In genomic region chr12:106464701-106465100, GRCm38 (mm10) we compare ENCODE assay signal across 27 mouse cellular contexts.
DNase-seq lines count a peak whose midpoint lies in the region; ATAC-seq and TF ChIP-seq lines count a peak whose summit lies in the region.
"Had no signal": no experiment of that assay in that cellular context is flagged by ENCODE, and none has a peak within 500 bp of the region (broad histone marks: within the 10 kb centered on the region; RNA-seq: fewer than 3 reads in every experiment).

No protein-coding gene starts in this region.

- H3K4me1 ChIP-seq in forebrain, embryonic 10.5 days = peaks cover 53% of the 10 kb centered on the region
- H3K4me1 ChIP-seq in forebrain, embryonic 13.5 days = peaks cover 37% of the 10 kb centered on the region
- peaks cover 18% of the 10 kb centered on the region for H3K4me1 ChIP-seq in forebrain, embryonic 15.5 days
- H3K4me1 ChIP-seq in forebrain, embryonic 11.5 days (replicated peaks; ENCODE audit: control insufficient read depth, insufficient read depth, low read length) = peaks cover 7% of the 10 kb centered on the region; the same call in 1 of the 2 replicates
- peaks cover 50% of the 10 kb centered on the region for H3K4me1 ChIP-seq in hindbrain, embryonic 10.5 days (replicated peaks)
- no peaks in the 10 kb centered on the region for H3K4me1 ChIP-seq in hindbrain, embryonic 16.5 days (ENCODE audit: control insufficient read depth, insufficient read depth, low read depth, low read length)
- H3K4me1 ChIP-seq in midbrain, embryonic 11.5 days (ENCODE audit: control insufficient read depth, insufficient read depth, low read length) = peaks cover 32% of the 10 kb centered on the region
- no peaks in the 10 kb centered on the region; the same call in 1 of the 2 replicates for H3K4me1 ChIP-seq in midbrain, postnatal 0 days (ENCODE audit: insufficient read depth, low read length)
- H3K4me1 ChIP-seq: embryonic facial prominence, embryonic 13.5 days; embryonic facial prominence, embryonic 15.5 days had no signal

- no peaks in the 10 kb centered on the region for H3K36me3 ChIP-seq in forebrain, embryonic 10.5 days (replicated peaks)
- H3K36me3 ChIP-seq in forebrain, embryonic 13.5 days (ENCODE audit: poor library complexity, severe bottlenecking) = no peaks in the 10 kb centered on the region
- no peaks in the 10 kb centered on the region for H3K36me3 ChIP-seq in forebrain, embryonic 15.5 days
- H3K36me3 ChIP-seq in forebrain, embryonic 11.5 days (ENCODE audit: control insufficient read depth, insufficient read depth, low read length) = no peaks in the 10 kb centered on the region
- no peaks in the 10 kb centered on the region for H3K36me3 ChIP-seq in hindbrain, embryonic 10.5 days
- H3K36me3 ChIP-seq in hindbrain, embryonic 16.5 days (ENCODE audit: control insufficient read depth, insufficient read depth, low read length) = no peaks in the 10 kb centered on the region
- no peaks in the 10 kb centered on the region for H3K36me3 ChIP-seq in midbrain, embryonic 11.5 days (ENCODE audit: control insufficient read depth, insufficient read depth, low read length)
- H3K36me3 ChIP-seq in midbrain, postnatal 0 days (ENCODE audit: insufficient read depth, low read length) = no peaks in the 10 kb centered on the region
- H3K36me3 ChIP-seq: embryonic facial prominence, embryonic 13.5 days; embryonic facial prominence, embryonic 15.5 days; G1E had no signal

- H3K9me3 ChIP-seq in forebrain, embryonic 10.5 days = no peaks in the 10 kb centered on the region
- no peaks in the 10 kb centered on the region for H3K9me3 ChIP-seq in forebrain, embryonic 13.5 days (replicated peaks)
- no peaks in the 10 kb centered on the region for H3K9me3 ChIP-seq in forebrain, embryonic 15.5 days
- H3K9me3 ChIP-seq in forebrain, embryonic 11.5 days (ENCODE audit: control insufficient read depth, low read length) = no peaks in the 10 kb centered on the region
- H3K9me3 ChIP-seq in hindbrain, embryonic 10.5 days = no peaks in the 10 kb centered on the region
- H3K9me3 ChIP-seq in hindbrain, embryonic 16.5 days (ENCODE audit: control insufficient read depth, low read length) = no peaks in the 10 kb centered on the region
- no peaks in the 10 kb centered on the region for H3K9me3 ChIP-seq in midbrain, embryonic 11.5 days (ENCODE audit: control insufficient read depth, low read length)
- H3K9me3 ChIP-seq in midbrain, postnatal 0 days (ENCODE audit: low read length) = no peaks in the 10 kb centered on the region
- H3K9me3 ChIP-seq: embryonic facial prominence, embryonic 13.5 days; embryonic facial prominence, embryonic 15.5 days had no signal

- H3K4me3 ChIP-seq in forebrain, embryonic 10.5 days = no peak overlapping the region
- H3K4me3 ChIP-seq in forebrain, embryonic 13.5 days = no peak overlapping the region
- H3K4me3 ChIP-seq in forebrain, embryonic 15.5 days = no peak overlapping the region
- no peak overlapping the region for H3K4me3 ChIP-seq in forebrain, embryonic 11.5 days (ENCODE audit: low read depth, low read length)
- no peak overlapping the region for H3K4me3 ChIP-seq in hindbrain, embryonic 10.5 days
- no peak overlapping the region for H3K4me3 ChIP-seq in hindbrain, embryonic 16.5 days (ENCODE audit: low read length)
- no peak overlapping the region for H3K4me3 ChIP-seq in midbrain, embryonic 11.5 days (ENCODE audit: low read depth, low read length)
- H3K4me3 ChIP-seq in midbrain, postnatal 0 days (ENCODE audit: low read depth, low read length) = no peak overlapping the region
- H3K4me3 ChIP-seq: embryonic facial prominence, embryonic 13.5 days; embryonic facial prominence, embryonic 15.5 days; erythroblast, embryonic 14.5 days had no signal

- H3K9ac ChIP-seq in forebrain, embryonic 13.5 days = no peak overlapping the region
- no peak overlapping the region for H3K9ac ChIP-seq in forebrain, embryonic 15.5 days (replicated peaks)
- no peak overlapping the region for H3K9ac ChIP-seq in forebrain, embryonic 11.5 days (ENCODE audit: low read length)
- H3K9ac ChIP-seq in hindbrain, embryonic 16.5 days (ENCODE audit: low read depth, low read length) = no peak overlapping the region
- H3K9ac ChIP-seq in midbrain, embryonic 11.5 days (ENCODE audit: low read length) = no peak overlapping the region
- no peak overlapping the region for H3K9ac ChIP-seq in midbrain, postnatal 0 days (replicated peaks; ENCODE audit: low read length, poor library complexity, severe bottlenecking)
- H3K9ac ChIP-seq: embryonic facial prominence, embryonic 13.5 days; embryonic facial prominence, embryonic 15.5 days had no signal

- 61% methylated on average over 11 of the region's 11 CpGs for WGBS in forebrain, embryonic 10.5 days
- WGBS in forebrain, embryonic 13.5 days = 47% methylated on average over 11 of the region's 11 CpGs
- WGBS in forebrain, embryonic 15.5 days = 40% methylated on average over 11 of the region's 11 CpGs
- 60% methylated on average over 11 of the region's 11 CpGs for WGBS in forebrain, embryonic 11.5 days
- 60% methylated on average over 11 of the region's 11 CpGs for WGBS in hindbrain, embryonic 10.5 days
- 48% methylated on average over 11 of the region's 11 CpGs for WGBS in hindbrain, embryonic 16.5 days
- 47% methylated on average over 11 of the region's 11 CpGs for WGBS in midbrain, embryonic 11.5 days
- 45% methylated on average over 11 of the region's 11 CpGs for WGBS in midbrain, postnatal 0 days

- ATAC-seq in forebrain, embryonic 13.5 days = no peak; the same call in 1 of the 2 replicates
- no peak for ATAC-seq in forebrain, embryonic 15.5 days (replicated peaks)
- no peak for ATAC-seq in forebrain, embryonic 11.5 days (replicated peaks; ENCODE audit: low FRiP score)
- no peak for ATAC-seq in hindbrain, embryonic 16.5 days
- no peak for ATAC-seq in midbrain, embryonic 11.5 days (ENCODE audit: low FRiP score)
- no peak for ATAC-seq in midbrain, postnatal 0 days (ENCODE audit: low FRiP score)
- ATAC-seq: activated CD4-positive, CD25-positive, alpha-beta regulatory T cell, adult 4 months; CD4-positive, CD25-positive, alpha-beta regulatory T cell, adult 4 months; Patski had no signal

- no peak for DNase-seq in forebrain, embryonic 10.5 days (ENCODE audit: extremely low spot score, low spot score)
- DNase-seq in forebrain, embryonic 11.5 days (ENCODE audit: low spot score) = no peak
- DNase-seq in hindbrain, embryonic 10.5 days (ENCODE audit: low spot score) = no peak
- DNase-seq in midbrain, embryonic 11.5 days (ENCODE audit: low spot score, missing footprints) = peak; percentile 66
- DNase-seq in midbrain, postnatal 0 days (ENCODE audit: low spot score) = no peak
- DNase-seq: adrenal gland, adult 8-10 months; adrenal gland, postnatal 14 days; adrenal gland, postnatal 36 days; B cell, adult 2 months; cerebellum, adult 11 months; cerebellum, adult 18-20 months; cerebellum, adult 8-10 months; cerebellum, adult 9-11 months; cerebellum, postnatal 14 days; cerebellum, postnatal 36 days; embryo, embryonic 11 days had no signal

- peak overlapping the region; percentile 53; the same call in 1 of the 2 replicates for H3K27ac ChIP-seq in forebrain, embryonic 10.5 days
- H3K27ac ChIP-seq in forebrain, embryonic 13.5 days = no peak overlapping the region
- H3K27ac ChIP-seq in forebrain, embryonic 15.5 days (replicated peaks) = peak overlapping the region; percentile 56; the same call in 1 of the 2 replicates
- no peak overlapping the region for H3K27ac ChIP-seq in forebrain, embryonic 11.5 days (ENCODE audit: low read depth, low read length)
- peak overlapping the region; percentile 56; the same call in 1 of the 2 replicates for H3K27ac ChIP-seq in hindbrain, embryonic 10.5 days
- no peak overlapping the region for H3K27ac ChIP-seq in hindbrain, embryonic 16.5 days (ENCODE audit: low read depth, low read length)
- H3K27ac ChIP-seq in midbrain, embryonic 11.5 days (ENCODE audit: low read depth, low read length) = no peak overlapping the region
- no peak overlapping the region for H3K27ac ChIP-seq in midbrain, postnatal 0 days (ENCODE audit: low read depth, low read length)
- H3K27ac ChIP-seq: embryonic facial prominence, embryonic 13.5 days; embryonic facial prominence, embryonic 15.5 days had no signal

- TF ChIP-seq CTCF in midbrain, postnatal 0 days (IDR thresholded peaks at IDR 0.05) = no peak

- H3K27me3 ChIP-seq in forebrain, embryonic 10.5 days (ENCODE audit: poor library complexity, severe bottlenecking) = peaks cover 16% of the 10 kb centered on the region
- no peaks in the 10 kb centered on the region for H3K27me3 ChIP-seq in forebrain, embryonic 13.5 days
- H3K27me3 ChIP-seq in forebrain, embryonic 15.5 days = no peaks in the 10 kb centered on the region
- H3K27me3 ChIP-seq in forebrain, embryonic 11.5 days (ENCODE audit: control insufficient read depth, insufficient read depth, low read length) = no peaks in the 10 kb centered on the region
- peaks cover 14% of the 10 kb centered on the region for H3K27me3 ChIP-seq in hindbrain, embryonic 10.5 days (ENCODE audit: insufficient read depth, poor library complexity, severe bottlenecking)
- H3K27me3 ChIP-seq in hindbrain, embryonic 16.5 days (replicated peaks; ENCODE audit: control insufficient read depth, insufficient read depth, low read length) = no peaks in the 10 kb centered on the region; the same call in 1 of the 2 replicates
- H3K27me3 ChIP-seq in midbrain, embryonic 11.5 days (ENCODE audit: control insufficient read depth, insufficient read depth, low read length) = no peaks in the 10 kb centered on the region
- no peaks in the 10 kb centered on the region for H3K27me3 ChIP-seq in midbrain, postnatal 0 days (ENCODE audit: insufficient read depth, low read length)
- H3K27me3 ChIP-seq: CH12.LX; embryonic facial prominence, embryonic 13.5 days; embryonic facial prominence, embryonic 15.5 days had no signal

- no peak overlapping the region for H3K4me2 ChIP-seq in forebrain, embryonic 13.5 days
- H3K4me2 ChIP-seq in forebrain, embryonic 15.5 days (replicated peaks) = no peak overlapping the region
- H3K4me2 ChIP-seq in forebrain, embryonic 11.5 days (ENCODE audit: low read depth, low read length, severe bottlenecking) = no peak overlapping the region
- H3K4me2 ChIP-seq in hindbrain, embryonic 16.5 days (ENCODE audit: low read length) = no peak overlapping the region
- H3K4me2 ChIP-seq in midbrain, embryonic 11.5 days = no peak overlapping the region
- no peak overlapping the region for H3K4me2 ChIP-seq in midbrain, postnatal 0 days (ENCODE audit: low read depth, low read length, poor library complexity, severe bottlenecking)
- H3K4me2 ChIP-seq: embryonic facial prominence, embryonic 13.5 days; embryonic facial prominence, embryonic 15.5 days had no signal

Comparison
In these comparisons a context has a peak if more than half of its experiments do, and no peak if none do; other contexts are left out.
1. H3K27ac ChIP-seq: peak in forebrain, embryonic 10.5 days (single experiment), forebrain, embryonic 15.5 days (single experiment) and hindbrain, embryonic 10.5 days (single experiment); none in forebrain, embryonic 13.5 days (single experiment), forebrain, embryonic 11.5 days (single experiment), hindbrain, embryonic 16.5 days (single experiment), midbrain, embryonic 11.5 days (single experiment) and midbrain, postnatal 0 days (single experiment).